Mouse (Mus musculus): ENCODE data around the gene Zfp931.
A peak's percentile ranks its signal among the peaks of the same experiment; 100 is the strongest.
"Not testable (repeated sequence)": the region's sequence is repeated elsewhere in the genome, so short reads cannot be mapped to it uniquely, and the experiment has no call there.

Zfp931 gene

GRCm38 (mm10) chr2:178078166-178078717 lies at the start of gene Zfp931:
Zfp931 (minus strand) TSS chr2:178078476.
- DNase-seq (ENCODE audit: low spot score in 2 of 2), result not testable (repeated sequence)

- peak; percentile 5 for DNase-seq (ENCODE audit: low spot score in 2 of 2)
Measured at GRCm38 (mm10) chr2:178126041-178126820, 48.0 kb upstream of the Zfp931 start.

GRCm38 (mm10) chr2:178125427-178125826 lies 47.2 kb upstream of the Zfp931 start:
- peak; percentile 5 to 7 for DNase-seq (ENCODE audit: low spot score in 2 of 2)

- peak; percentile 2 to 6 for DNase-seq (ENCODE audit: low spot score in 2 of 2)
Measured at GRCm38 (mm10) chr2:178123466-178123865, 45.2 kb upstream of the Zfp931 start.

GRCm38 (mm10) chr2:178121946-178122665 lies 43.8 kb upstream of the Zfp931 start:
- DNase-seq (ENCODE audit: low spot score in 2 of 2), result peak; percentile 2 to 3

GRCm38 (mm10) chr2:178121375-178121688 lies 43.1 kb upstream of the Zfp931 start:
- DNase-seq (ENCODE audit: low spot score in 2 of 2), result no peak

GRCm38 (mm10) chr2:178120651-178121374 lies 42.5 kb upstream of the Zfp931 start:
- DNase-seq (ENCODE audit: low spot score in 2 of 2), result no peak

- no peak for DNase-seq (ENCODE audit: low spot score in 2 of 2)
Measured at GRCm38 (mm10) chr2:178120356-178120645, 42.0 kb upstream of the Zfp931 start.

- no peak for DNase-seq (ENCODE audit: low spot score in 2 of 2)
Measured at GRCm38 (mm10) chr2:178119561-178120355, 41.5 kb upstream of the Zfp931 start.

- DNase-seq (ENCODE audit: low spot score in 2 of 2), result no peak
Measured at GRCm38 (mm10) chr2:178118801-178119560, 40.7 kb upstream of the Zfp931 start, which contains the start of gene Phactr3. Phactr3 (plus strand) TSS chr2:178118975.

GRCm38 (mm10) chr2:178117946-178118345 lies 39.7 kb upstream of the Zfp931 start:
- no peak for DNase-seq (ENCODE audit: low spot score in 2 of 2)

- DNase-seq (ENCODE audit: low spot score in 2 of 2), result peak in 1 of 2 experiments; percentile 56
Measured at GRCm38 (mm10) chr2:178101957-178102356, 23.7 kb upstream of the Zfp931 start.

GRCm38 (mm10) chr2:178098021-178098420 lies 19.7 kb upstream of the Zfp931 start:
- DNase-seq (ENCODE audit: low spot score in 2 of 2), result peak in 1 of 2 experiments; percentile 49

GRCm38 (mm10) chr2:178089586-178089985 lies 11.3 kb upstream of the Zfp931 start:
- DNase-seq (ENCODE audit: low spot score in 2 of 2), result no peak

- DNase-seq (ENCODE audit: low spot score in 2 of 2), result peak in 1 of 2 experiments; percentile 25
Measured at GRCm38 (mm10) chr2:178058195-178058594, 20.1 kb downstream of the Zfp931 start.

- DNase-seq (ENCODE audit: low spot score in 2 of 2), result not testable (repeated sequence)
Measured at GRCm38 (mm10) chr2:178027601-178028000, 50.7 kb downstream of the Zfp931 start.

GRCm38 (mm10) chr2:178023861-178024260 lies 54.4 kb downstream of the Zfp931 start:
- not testable (repeated sequence) for DNase-seq (ENCODE audit: low spot score in 2 of 2)

- DNase-seq (ENCODE audit: low spot score in 2 of 2), result peak; percentile 22 to 37
Measured at GRCm38 (mm10) chr2:178023011-178023611, 55.2 kb downstream of the Zfp931 start, which contains the start of gene Zfp971. Zfp971 (plus strand) TSS chr2:178023284.

GRCm38 (mm10) chr2:178020773-178021172 lies 57.5 kb downstream of the Zfp931 start:
- not testable (repeated sequence) for DNase-seq (ENCODE audit: low spot score in 2 of 2)

GRCm38 (mm10) chr2:178019486-178019885 lies 58.8 kb downstream of the Zfp931 start:
- not testable (repeated sequence) for DNase-seq (ENCODE audit: low spot score in 2 of 2)

Measured in frontal cortex, postnatal 10 days (tissue).